In genomic region chr15:81330816-81331433, GRCm38 (mm10) we compare ENCODE assay signal across 19 mouse cellular contexts. TPM values are rescaled to one million over a fixed set of nuclear protein-coding genes. Genes with fewer than 3 reads are reported as not detected.
A peak's percentile ranks its signal among the peaks of the same experiment; 100 is the strongest.
DNase-seq lines count a peak whose midpoint lies in the region; TF ChIP-seq lines count a peak whose summit lies in the region.
"Had no signal": no experiment of that assay in that cellular context is flagged by ENCODE, and none has a peak within 500 bp of the region (broad histone marks: within the 10 kb centered on the region; RNA-seq: fewer than 3 reads in every experiment).

No protein-coding gene starts in this region.

- WGBS in heart, adult 2 months = 46% methylated on average over 3 of the region's 3 CpGs
- 73% methylated on average over 3 of the region's 3 CpGs for WGBS in heart, embryonic 10.5 days

- intact Hi-C loops in heart, adult 2 months (cut with DNase I) = no loop called here

- no peak for DNase-seq in heart, adult 2 months
- no peak for DNase-seq in heart, embryonic 10.5 days (ENCODE audit: low spot score)
- DNase-seq in layer of hippocampus, adult 2 months (ENCODE audit: low spot score in 2 of 2) = no peak
- DNase-seq in layer of hippocampus, postnatal 36 days = no peak
- DNase-seq in brain, adult 2 months (ENCODE audit: low read depth, low spot score) = peak; percentile 60
- no peak for DNase-seq in right cerebral cortex, postnatal 14 days
- DNase-seq: adrenal gland, adult 2 months; adrenal gland, postnatal 36 days; cerebellum, adult 11 months; cerebellum, adult 8-10 months; cerebellum, postnatal 14 days; gastrocnemius, postnatal 25 days; heart, postnatal 14 days had no signal

- H3K9me3 ChIP-seq in heart, embryonic 10.5 days = no peaks in the 10 kb centered on the region
- H3K9me3 ChIP-seq: embryonic facial prominence, embryonic 12.5 days; forebrain, embryonic 12.5 days; heart, embryonic 15.5 days; hindbrain, embryonic 10.5 days had no signal

- no peak for TF ChIP-seq EP300 in heart, adult 2 months (IDR thresholded peaks at IDR 0.05; ENCODE audit: insufficient read depth, low read depth, low read length)

- no peaks in the 10 kb centered on the region for H3K27me3 ChIP-seq in heart, adult 2 months (ENCODE audit: control insufficient read depth, insufficient read depth, low read length)
- H3K27me3 ChIP-seq in heart, embryonic 10.5 days (ENCODE audit: insufficient read depth, poor library complexity, severe bottlenecking) = no peaks in the 10 kb centered on the region
- H3K27me3 ChIP-seq: CH12.LX; embryonic facial prominence, embryonic 12.5 days; forebrain, embryonic 12.5 days; heart, embryonic 15.5 days had no signal

- H3K79me2 ChIP-seq in heart, adult 2 months (replicated peaks; ENCODE audit: control insufficient read depth, insufficient read depth, low read length) = no peaks in the 10 kb centered on the region

- peaks cover 8% of the 10 kb centered on the region for H3K4me1 ChIP-seq in heart, adult 2 months (ENCODE audit: control insufficient read depth, insufficient read depth, low read length)
- H3K4me1 ChIP-seq in heart, embryonic 10.5 days = peaks cover 13% of the 10 kb centered on the region
- H3K4me1 ChIP-seq: forebrain, embryonic 12.5 days; hindbrain, embryonic 10.5 days had no signal

- TF ChIP-seq POLR2A in heart, adult 2 months (IDR thresholded peaks at IDR 0.05; ENCODE audit: insufficient read depth, low read depth, low read length) = no peak

- peaks cover 15% of the 10 kb centered on the region for H3K36me3 ChIP-seq in heart, adult 2 months (ENCODE audit: control insufficient read depth, insufficient read depth, low read length)
- peaks cover 61% of the 10 kb centered on the region for H3K36me3 ChIP-seq in heart, embryonic 10.5 days

- no peak for TF ChIP-seq CTCF in heart, adult 2 months (IDR thresholded peaks at IDR 0.05)
- no peak for TF ChIP-seq CTCF in layer of hippocampus, adult 2 months (conservative IDR thresholded peaks at IDR 0.05)

- no peak overlapping the region for H3K4me3 ChIP-seq in heart, adult 2 months
- no peak overlapping the region for H3K4me3 ChIP-seq in heart, embryonic 10.5 days
- H3K4me3 ChIP-seq in layer of hippocampus, adult 2 months = no peak overlapping the region
- H3K4me3 ChIP-seq: embryonic facial prominence, embryonic 12.5 days; forebrain, embryonic 12.5 days; heart, embryonic 15.5 days; hindbrain, embryonic 10.5 days had no signal

- H3K27ac ChIP-seq in heart, adult 2 months = peak overlapping the region; percentile 67
- no peak overlapping the region for H3K27ac ChIP-seq in heart, embryonic 10.5 days
- H3K27ac ChIP-seq in layer of hippocampus, adult 2 months = peak overlapping the region; percentile 33; the same call in 1 of the 2 replicates
- H3K27ac ChIP-seq: embryonic facial prominence, embryonic 12.5 days; forebrain, embryonic 12.5 days; heart, embryonic 15.5 days; hindbrain, embryonic 10.5 days; hindbrain, embryonic 14.5 days had no signal

- H3K9ac ChIP-seq in heart, adult 2 months (ENCODE audit: low read depth, low read length) = no peak overlapping the region
- H3K9ac ChIP-seq: embryonic facial prominence, embryonic 12.5 days; forebrain, embryonic 12.5 days; heart, embryonic 15.5 days; hindbrain, embryonic 14.5 days had no signal

RNA-seq across cellular contexts. Expression of gene Slc25a17, which starts 29.7 kb away (rescaled TPM):
- total RNA-seq in heart, adult 2 months (2021) = 10 to 100 TPM; 13.0 to 15.7 TPM
- 15.1 and 24.6 TPM in 2 replicates for polyA plus RNA-seq in heart, adult 2 months (2012; rRNA removed)
- 58.5 and 70.4 TPM in 2 replicates for polyA plus RNA-seq in heart, embryonic 10.5 days (2016; fragmentation: Nextera tagmentation; extraction: Ambion mirVana)
- 10 to 100 TPM; 41.5 to 47.6 TPM for total RNA-seq in layer of hippocampus, adult 2 months (2021)
- total RNA-seq in layer of hippocampus, postnatal 36 days (2021) = 10 to 100 TPM; 39.8 to 44.0 TPM
